Mouse (Mus musculus) c-Kit-positive CD71-positive TER-119-negative erythroid progenitor cells, embryonic 14.5 days (primary cell): ENCODE data around the gene Pcif1.
"Not testable (repeated sequence)": the region's sequence is repeated elsewhere in the genome, so short reads cannot be mapped to it uniquely, and the experiment has no call there.

ENCODE experiments used
- DNase-seq: peaks from one replicate; pipeline ENCODE4 v3.0.0-alpha.2; 2013; ENCODE audit warnings: low read depth

Gene Pcif1

GRCm38 (mm10) chr2:164866741-164867551 is 12.2 kb upstream of the Pcif1 start:
- no peak for DNase-seq

DNA sequence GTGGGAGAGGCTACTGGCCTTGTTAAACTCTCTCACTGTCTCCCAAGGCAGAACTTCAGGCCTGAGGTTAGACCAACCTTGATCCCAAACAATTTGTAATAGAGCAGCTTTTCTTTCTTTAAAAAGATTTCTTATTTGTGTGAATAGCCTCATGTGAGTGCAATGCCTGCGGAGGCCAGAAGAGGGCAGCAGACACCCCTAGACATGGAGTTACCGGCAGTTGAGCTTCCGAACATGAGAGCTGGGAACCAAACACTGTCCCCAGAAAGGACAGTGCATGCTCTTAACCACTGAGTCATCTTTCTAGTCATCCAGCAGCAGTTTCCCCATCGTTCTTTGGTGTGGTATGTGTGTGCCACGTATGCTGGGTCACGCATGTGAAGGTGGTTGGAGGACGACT is 11.5 kb upstream of the Pcif1 start:
- no peak for DNase-seq

DNA sequence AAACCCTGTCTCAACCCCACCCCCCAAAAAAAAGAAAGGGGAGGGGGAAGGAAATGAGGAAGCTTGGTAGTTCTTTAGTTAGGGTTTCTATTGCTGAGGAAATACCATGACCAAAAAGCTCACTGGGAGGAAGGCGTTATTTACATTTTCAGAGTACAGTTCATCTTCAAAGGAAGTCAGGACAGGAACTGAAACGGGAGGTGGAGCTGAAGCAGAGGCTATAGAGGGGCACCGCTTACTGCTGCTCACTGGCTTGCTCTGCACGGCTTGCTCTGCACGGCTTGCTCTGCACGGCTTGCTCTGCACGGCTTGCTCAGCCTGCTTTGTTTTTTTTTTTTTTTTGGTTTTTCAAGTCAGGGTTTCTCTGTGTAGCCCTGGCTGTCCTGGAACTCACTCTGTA is 10.6 kb upstream of the Pcif1 start:
- DNase-seq: no peak

DNA sequence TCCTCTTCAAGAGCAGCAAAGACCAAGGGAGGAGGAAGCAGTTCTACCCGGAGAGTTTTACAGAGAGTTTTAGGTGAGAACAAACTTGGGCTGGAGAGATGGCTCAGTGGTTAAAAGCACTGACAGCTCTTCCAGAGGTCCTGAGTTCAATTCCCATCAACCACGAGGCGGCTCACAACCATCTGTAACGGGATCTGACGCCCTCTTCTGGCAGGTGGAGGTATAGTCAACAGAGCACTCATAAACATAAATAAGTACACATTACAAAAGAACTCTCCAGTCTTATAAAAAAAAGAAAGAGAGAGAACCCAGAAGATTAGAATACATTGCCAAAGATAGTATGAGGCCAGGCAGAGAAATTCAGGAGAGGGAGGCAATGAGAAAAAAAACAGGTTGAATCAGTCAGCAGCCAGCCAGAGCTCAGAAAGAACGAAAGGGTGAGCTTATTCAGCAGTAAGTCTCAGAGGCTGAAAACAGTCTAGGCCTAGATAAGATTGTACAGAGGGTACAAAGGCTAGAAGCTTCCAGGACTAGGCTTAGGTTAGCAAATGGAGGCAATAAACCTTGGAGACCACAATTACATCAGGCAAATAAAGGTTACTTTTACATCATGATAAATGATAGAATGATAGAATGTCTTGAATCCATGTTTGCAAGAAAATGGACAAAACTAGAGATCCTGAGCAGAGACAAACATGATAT is 7.4 kb upstream of the Pcif1 start:
- DNase-seq: no peak

GRCm38 (mm10) chr2:164873621-164874020 is 5.5 kb upstream of the Pcif1 start:
- DNase-seq: no peak

- no peak for DNase-seq
Measured at GRCm38 (mm10) chr2:164874239-164874769, 4.8 kb upstream of the Pcif1 start.

GRCm38 (mm10) chr2:164875648-164876047 is 3.5 kb upstream of the Pcif1 start:
- DNase-seq: not testable (repeated sequence)

DNA sequence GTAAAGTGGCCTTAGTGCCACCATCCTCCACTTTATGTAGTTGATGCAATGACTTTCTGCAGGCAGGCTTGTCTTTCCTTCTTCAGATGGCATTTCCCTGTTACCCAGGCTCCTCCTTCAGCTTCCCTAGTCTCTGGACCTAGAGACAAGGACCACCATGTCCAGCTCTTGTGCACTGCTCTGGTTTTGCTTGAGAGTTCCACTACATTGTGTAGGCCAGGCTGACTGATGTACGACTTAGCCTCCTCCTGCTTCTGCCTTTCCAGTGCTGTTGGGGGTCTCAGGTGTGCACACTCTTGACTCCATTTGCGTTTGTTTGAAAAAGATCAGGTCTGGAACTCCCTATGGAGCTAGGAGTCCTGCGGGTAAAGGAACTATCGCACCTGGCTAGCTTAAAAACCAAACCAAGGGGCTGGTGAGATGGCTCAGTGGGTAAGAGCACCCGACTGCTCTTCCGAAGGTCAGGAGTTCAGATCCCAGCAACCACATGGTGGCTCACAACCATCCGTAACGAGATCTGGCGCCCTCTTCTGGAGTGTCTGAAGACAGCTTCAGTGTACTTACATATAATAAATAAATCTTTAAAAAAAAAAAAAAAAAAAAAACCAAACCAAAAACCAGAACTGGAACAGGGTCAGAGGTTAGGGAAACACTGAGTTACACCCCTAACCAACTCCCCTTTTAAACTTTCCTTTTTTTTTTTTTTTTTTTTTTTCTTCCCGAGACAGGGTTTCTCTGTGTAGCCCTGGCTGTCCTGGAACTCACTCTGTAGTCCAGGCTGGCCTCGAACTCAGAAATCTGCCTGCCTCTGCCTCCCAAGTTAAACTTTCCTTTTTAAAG is 1.5 kb upstream of the Pcif1 start:
- not testable (repeated sequence) for DNase-seq

- DNase-seq: peak; percentile 63
Measured at GRCm38 (mm10) chr2:164878509-164879227, 436 bp upstream of the Pcif1 start.

- DNase-seq: peak; percentile 88
Measured at GRCm38 (mm10) chr2:164879568-164880277, 619 bp downstream of the Pcif1 start.

- no peak for DNase-seq
Measured at GRCm38 (mm10) chr2:164882619-164883018, 3.5 kb downstream of the Pcif1 start.

DNA sequence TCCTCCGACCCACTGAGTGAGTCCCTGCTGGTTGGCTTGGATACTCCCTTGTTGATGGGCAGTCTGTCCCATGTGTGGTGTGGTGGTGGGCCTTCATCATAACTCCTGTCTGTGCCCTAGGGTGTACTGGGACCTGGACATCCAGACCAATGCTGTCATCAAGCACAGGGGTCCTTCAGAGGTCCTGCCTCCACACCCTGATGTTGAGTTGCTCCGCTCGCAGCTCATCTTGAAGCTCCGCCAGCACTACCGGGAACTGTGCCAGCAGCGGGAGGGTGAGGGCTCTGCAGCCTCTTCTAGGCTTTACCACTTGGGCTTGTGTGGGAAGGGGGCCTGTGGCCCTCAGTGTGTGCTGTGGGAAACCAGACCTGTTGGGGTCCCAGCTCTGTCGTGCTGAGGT is 6.7 kb downstream of the Pcif1 start:
- no peak for DNase-seq

DNA sequence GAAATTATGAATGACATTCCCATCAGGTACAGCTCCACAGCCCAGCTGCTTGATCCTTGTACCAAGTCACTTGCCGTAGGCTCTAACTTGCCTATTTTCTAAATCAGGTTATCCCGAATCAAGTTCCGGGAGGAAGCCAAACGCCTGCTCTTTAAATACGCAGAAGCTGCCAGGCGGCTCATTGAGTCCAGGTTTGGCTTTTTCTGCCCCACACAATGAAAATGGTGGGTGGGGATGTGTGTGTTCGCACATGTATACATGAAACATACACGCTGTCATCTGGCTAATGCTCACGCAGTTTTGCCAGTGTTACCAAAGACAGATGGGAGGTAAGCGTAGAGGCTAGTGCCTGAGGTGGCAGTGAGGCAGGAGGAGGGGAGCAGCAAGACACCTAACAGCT is 7.5 kb downstream of the Pcif1 start:
- DNase-seq: no peak

GRCm38 (mm10) chr2:164888996-164889395 is 9.9 kb downstream of the Pcif1 start:
- no peak for DNase-seq

DNA sequence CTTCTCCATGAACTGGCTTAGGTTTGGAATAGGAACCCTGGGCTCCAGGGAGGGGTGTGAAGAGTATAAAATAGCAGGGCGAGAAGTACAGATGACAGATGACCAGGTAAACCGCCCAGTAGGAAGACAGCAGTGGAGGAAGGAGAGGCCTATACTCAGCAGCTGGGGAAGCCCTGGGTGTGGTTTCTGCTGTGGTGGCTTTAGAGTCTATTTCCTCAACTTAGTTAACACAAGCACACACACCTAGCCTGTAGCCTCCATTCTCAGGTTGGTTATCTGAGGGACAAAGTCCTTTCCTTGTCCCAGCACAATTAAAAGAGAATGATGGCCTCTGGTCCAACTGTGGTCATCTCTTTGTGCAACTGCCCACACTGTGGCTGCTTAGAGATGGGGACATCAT is 10.9 kb downstream of the Pcif1 start:
- no peak for DNase-seq

GRCm38 (mm10) chr2:164890411-164891049 is 11.4 kb downstream of the Pcif1 start:
- no peak for DNase-seq

GRCm38 (mm10) chr2:164891056-164891834 is 12.1 kb downstream of the Pcif1 start:
- no peak for DNase-seq

GRCm38 (mm10) chr2:164891908-164892695 is 13.0 kb downstream of the Pcif1 start:
- no peak for DNase-seq

- no peak for DNase-seq
Measured at GRCm38 (mm10) chr2:164892696-164893216, 13.7 kb downstream of the Pcif1 start.
